Mouse (Mus musculus) limb, embryonic 14.5 days (tissue): ENCODE measurements at regions not wholly inside any gene's neighbourhood (a gene's known extent, or its start where the extent isn't known, plus 50 kb on each side); places are given as distances from the start of the nearest gene placed in this dataset.

ENCODE experiments used
- ATAC-seq: fragments of 200-750 bp; cut with Nextera tagmentation; 2 replicates; pipeline ENCODE4 v1.8.0; 2017; ENCODE audit warnings: low read depth, moderate number of reproducible peaks, moderate TSS enrichment; ENCODE audit not compliant: low FRiP score
- DNase-seq: peaks from one replicate; pipeline ENCODE4 v3.0.0-alpha.2; 2015; ENCODE audit warnings: low spot score
- H3K27ac ChIP-seq: fragments of 300-500 bp; sonication (generic); replicated peaks from 2 replicates; pipeline ENCODE4 v1.5.1; 2014; ENCODE audit warnings: low read depth, mild to moderate bottlenecking, low read length, moderate library complexity, mixed read lengths
- H3K27me3 ChIP-seq: fragments of 300-500 bp; sonication (generic); 2 replicates; pipeline ENCODE4 v1.6.1; 2014; ENCODE audit warnings: low read length, mixed read lengths; ENCODE audit not compliant: control insufficient read depth, insufficient read depth
- H3K36me3 ChIP-seq: fragments of 300-500 bp; sonication (generic); 2 replicates; pipeline ENCODE4 v1.6.1; 2014; ENCODE audit warnings: mild to moderate bottlenecking, low read length, moderate library complexity, mixed read lengths; ENCODE audit not compliant: control insufficient read depth, insufficient read depth
- H3K4me1 ChIP-seq: fragments of 300-500 bp; sonication (generic); 2 replicates; pipeline ENCODE4 v1.6.1; 2014; ENCODE audit warnings: antibody characterized with exemption, low read length, mixed read lengths; ENCODE audit not compliant: control insufficient read depth, insufficient read depth
- H3K4me2 ChIP-seq: fragments of 300-500 bp; sonication (generic); replicated peaks from 2 replicates; pipeline ENCODE4 v1.6.1; 2014; ENCODE audit warnings: low read depth, mild to moderate bottlenecking, low read length, moderate library complexity; ENCODE audit not compliant: severe bottlenecking
- H3K4me3 ChIP-seq: fragments of 300-500 bp; sonication (generic); replicated peaks from 2 replicates; pipeline ENCODE4 v1.5.1; 2014; ENCODE audit warnings: low read length
- H3K9ac ChIP-seq: fragments of 300-500 bp; sonication (generic); 2 replicates; pipeline ENCODE4 v1.6.1; 2014; ENCODE audit warnings: mild to moderate bottlenecking, low read depth, low read length, moderate library complexity; ENCODE audit not compliant: severe bottlenecking
- H3K9me3 ChIP-seq: fragments of 300-500 bp; sonication (generic); 2 replicates; pipeline ENCODE4 v1.6.1; 2016; ENCODE audit warnings: low read length; ENCODE audit not compliant: control insufficient read depth
- POLR2A ChIP-seq: fragments of 200-500 bp; IDR thresholded peaks from 2 replicates; pipeline ENCODE4 v1.8.0; 2012; ENCODE audit warnings: inconsistent platforms, mild to moderate bottlenecking, moderate library complexity, borderline replicate concordance; ENCODE audit not compliant: insufficient read depth, insufficient read length; ENCODE audit errors: extremely low read depth
- WGBS: fragments of 180-500 bp; shearing (Covaris S2); extraction: QIAGEN DNeasy Blood & Tissue Kit; methylation state at CpG from one replicate; pipeline ENCODE4 v1.1.7; 2014; 5-methylcytosine and 5-hydroxymethylcytosine counted together

DNA sequence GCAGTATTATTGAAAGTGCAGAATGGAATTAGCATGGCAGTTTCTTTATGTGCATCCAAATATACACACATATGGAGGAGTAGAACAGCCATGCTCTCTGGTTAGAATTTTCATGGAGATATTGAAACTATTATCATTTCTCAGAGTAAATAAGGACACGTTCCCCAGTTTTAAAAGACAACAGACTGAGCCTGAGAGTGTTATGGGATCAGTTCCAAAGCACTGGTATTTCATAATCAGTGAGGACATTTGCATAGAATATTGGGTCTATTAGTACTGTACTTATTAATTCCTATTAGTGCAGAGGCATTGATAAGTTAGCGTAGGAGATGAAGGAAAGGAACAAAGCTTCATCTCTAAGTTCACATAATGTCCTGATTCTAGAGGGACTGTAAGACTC lies 164.2 kb downstream of the Slc39a8 start:
- DNase-seq (no peak), ATAC-seq (no peak)
- H3K4me3 ChIP-seq: no peak overlapping the region
- H3K4me1 ChIP-seq: no peaks in the 10 kb centered on the region
- no peak overlapping the region for H3K27ac ChIP-seq
- 91% methylated on average over 2 of the region's 2 CpGs for whole genome bisulfite sequencing
- H3K36me3 ChIP-seq: no peaks in the 10 kb centered on the region
- TF ChIP-seq POLR2A: no peak
- H3K4me2 ChIP-seq: no peak overlapping the region
- H3K27me3 ChIP-seq: no peaks in the 10 kb centered on the region
- no peak overlapping the region for H3K9ac ChIP-seq
- no peaks in the 10 kb centered on the region for H3K9me3 ChIP-seq

DNA sequence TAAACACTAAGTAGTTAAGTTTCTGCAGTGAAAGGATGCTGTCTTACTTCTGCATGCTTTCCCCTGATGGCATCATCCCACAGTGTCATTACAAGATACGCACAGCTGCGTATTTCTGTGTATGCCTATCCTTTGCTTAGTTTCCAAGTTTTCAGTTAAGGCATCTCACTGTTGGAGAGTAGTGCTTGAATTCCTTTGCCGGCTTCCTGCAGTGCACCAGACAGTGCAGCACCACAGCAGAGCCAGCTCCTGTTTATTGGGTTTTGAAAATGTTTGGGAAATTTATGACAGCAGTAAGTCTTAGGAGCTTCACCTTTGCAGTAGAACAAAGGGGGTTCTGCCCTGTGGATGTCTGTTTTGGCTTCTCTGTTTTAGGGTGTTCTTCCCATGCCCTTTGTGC lies 165.3 kb downstream of the Slc39a8 start:
- H3K4me1 ChIP-seq: no peaks in the 10 kb centered on the region
- H3K36me3 ChIP-seq: no peaks in the 10 kb centered on the region
- no peak overlapping the region for H3K27ac ChIP-seq
- no peak for ATAC-seq
- no peak for TF ChIP-seq POLR2A
- no peaks in the 10 kb centered on the region for H3K27me3 ChIP-seq
- no peak overlapping the region for H3K4me2 ChIP-seq
- DNase-seq: no peak
- no peak overlapping the region for H3K9ac ChIP-seq
- H3K9me3 ChIP-seq: no peaks in the 10 kb centered on the region
- H3K4me3 ChIP-seq: no peak overlapping the region
- 59% methylated on average over 3 of the region's 3 CpGs for WGBS

DNA sequence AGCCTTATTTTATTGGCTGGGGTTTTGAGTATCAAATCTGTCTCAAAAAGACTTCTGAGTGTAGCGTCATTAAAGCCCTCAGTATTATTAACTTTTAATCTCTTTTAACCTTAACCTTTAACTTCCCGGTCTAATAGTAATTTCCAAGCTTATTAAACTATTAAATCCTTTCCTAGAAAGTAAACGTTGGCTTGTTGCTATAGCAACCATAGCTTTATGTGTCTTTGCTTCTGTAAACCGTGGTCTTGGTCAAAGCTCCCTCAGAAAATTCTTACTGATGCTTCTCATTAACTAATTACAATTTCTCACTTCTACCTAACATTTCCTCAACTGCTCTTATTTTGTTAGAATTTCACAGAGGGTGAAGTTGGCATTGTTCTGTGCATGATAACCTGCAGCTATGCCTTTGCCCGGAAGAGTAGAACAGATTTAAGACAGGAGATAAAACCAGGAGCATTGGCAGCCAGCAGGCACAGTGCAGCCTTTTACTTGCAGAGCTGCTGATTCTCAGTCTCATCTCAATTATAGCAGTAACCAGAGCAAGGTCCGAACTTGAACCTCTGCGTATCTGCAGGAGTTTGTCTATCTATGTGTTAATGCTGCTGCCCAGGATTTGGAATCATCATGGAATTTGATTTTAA lies 165.9 kb downstream of the Slc39a8 start:
- no peak for ATAC-seq

DNA sequence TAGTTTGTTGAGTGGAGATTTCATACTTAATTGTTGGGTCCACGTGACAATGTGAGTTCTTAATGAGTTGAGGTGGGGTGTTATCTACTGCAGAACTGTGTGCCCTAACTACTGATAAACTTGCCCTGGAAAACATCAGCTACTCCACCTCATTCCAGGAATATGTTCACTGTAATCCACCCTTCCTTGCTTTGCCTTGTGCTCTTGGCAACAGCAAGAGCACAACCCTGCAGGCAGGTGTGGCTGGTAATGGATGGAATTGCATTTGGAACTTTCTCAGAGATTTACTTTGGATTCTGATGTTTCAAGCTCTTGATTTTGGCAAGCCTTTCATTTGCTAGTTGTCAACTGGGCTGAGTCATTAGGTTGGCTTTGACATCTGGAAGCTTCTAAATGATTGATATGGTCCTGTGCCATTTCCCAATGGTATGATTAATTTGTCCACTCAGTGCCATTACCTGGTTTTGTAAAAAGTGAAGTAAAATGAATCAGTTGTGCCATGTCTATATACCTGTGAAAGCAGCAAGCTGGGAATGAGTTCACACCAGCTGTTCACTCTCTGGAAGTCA lies 175.6 kb downstream of the Slc39a8 start:
- ATAC-seq (no peak), DNase-seq (no peak)
- Histone ChIP-seq H3K9me3 (no peaks in the 10 kb centered on the region), H3K4me1 (no peaks in the 10 kb centered on the region), H3K4me3 (no peak overlapping the region), H3K9ac (no peak overlapping the region), H3K27ac (no peak overlapping the region), H3K36me3 (no peaks in the 10 kb centered on the region), H3K27me3 (no peaks in the 10 kb centered on the region), H3K4me2 (no peak overlapping the region)
- 72% methylated on average over 1 of the region's 1 CpGs for WGBS
- no peak for TF ChIP-seq POLR2A

More for the DNA sequence above, 165.9 kb downstream of the Slc39a8 start:
- TF ChIP-seq POLR2A: no peak
- H3K4me1 ChIP-seq: no peaks in the 10 kb centered on the region
- no peaks in the 10 kb centered on the region for H3K27me3 ChIP-seq
- no peak overlapping the region for H3K9ac ChIP-seq
- WGBS: 36% methylated on average over 7 of the region's 7 CpGs
- no peaks in the 10 kb centered on the region for H3K9me3 ChIP-seq
- H3K27ac ChIP-seq: no peak overlapping the region
- H3K36me3 ChIP-seq: no peaks in the 10 kb centered on the region
- no peak overlapping the region for H3K4me2 ChIP-seq
- H3K4me3 ChIP-seq: no peak overlapping the region
- no peak for DNase-seq
